Mouse (Mus musculus): ENCODE measurements at regions not wholly inside any gene's neighbourhood (a gene's known extent, or its start where the extent isn't known, plus 50 kb on each side); places are given as distances from the start of the nearest gene placed in this dataset.

DNA sequence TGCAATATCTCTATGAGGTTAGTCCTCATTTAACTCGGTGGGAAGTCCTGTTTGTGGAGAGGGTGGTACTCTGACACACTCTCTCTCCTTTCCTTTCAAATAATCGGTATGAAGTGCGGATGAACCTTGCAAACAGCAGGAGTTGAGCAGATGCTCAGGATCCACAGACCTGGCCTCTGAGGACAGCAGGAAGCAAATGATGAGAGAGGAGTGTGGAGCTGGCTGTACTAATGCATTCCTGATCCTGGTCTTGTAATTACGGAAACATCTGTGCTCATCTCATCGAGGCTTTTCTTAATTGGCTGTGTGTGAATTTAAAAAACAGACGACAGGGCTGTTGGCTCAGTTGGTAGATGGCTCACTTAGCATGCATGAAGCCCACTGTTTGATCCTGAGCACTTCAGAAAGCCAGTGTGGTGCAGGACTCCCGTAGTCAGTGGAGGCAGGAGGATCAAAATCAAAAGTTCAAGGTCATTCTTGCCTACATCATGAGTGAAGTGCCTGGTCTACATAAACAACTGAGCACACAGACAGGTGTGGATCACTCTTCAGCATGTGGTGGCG is 300.2 kb downstream of the Rsl24d1 start:
- TF ChIP-seq POLR2AphosphoS2 (IDR thresholded peaks at IDR 0.05; ENCODE audit: insufficient read length, low read depth) (no peak), POLR2A (IDR thresholded peaks at IDR 0.05; ENCODE audit: insufficient read length, low read depth) (no peak), MAX (IDR thresholded peaks at IDR 0.05; ENCODE audit: low read depth) (no peak), SRF (IDR thresholded peaks at IDR 0.05; ENCODE audit: control insufficient read depth, insufficient read length, low read depth) (no peak), USF1 (IDR thresholded peaks at IDR 0.05; ENCODE audit: low read depth) (no peak)
